Mouse (Mus musculus): ENCODE data around the gene Gucy2d.
A peak's percentile ranks its signal among the peaks of the same experiment; 100 is the strongest.

Gene Gucy2d

GRCm38 (mm10) chr7:98490328-98490727, 50.1 kb downstream of the Gucy2d start:
- no peak for DNase-seq (ENCODE audit: low spot score)

- no peak for DNase-seq (ENCODE audit: low spot score)
Observed at GRCm38 (mm10) chr7:98490911-98491310, 50.7 kb downstream of the Gucy2d start.

GRCm38 (mm10) chr7:98491451-98492200, 51.4 kb downstream of the Gucy2d start:
- peak; percentile 21 for DNase-seq (ENCODE audit: low spot score)

GRCm38 (mm10) chr7:98492331-98492730, 52.1 kb downstream of the Gucy2d start:
- DNase-seq (ENCODE audit: low spot score): no peak

GRCm38 (mm10) chr7:98493307-98493706, 53.1 kb downstream of the Gucy2d start:
- no peak for DNase-seq (ENCODE audit: low spot score)

- DNase-seq (ENCODE audit: low spot score): no peak
Observed at GRCm38 (mm10) chr7:98493901-98494480, 53.8 kb downstream of the Gucy2d start.

GRCm38 (mm10) chr7:98495591-98495990, 55.4 kb downstream of the Gucy2d start:
- no peak for DNase-seq (ENCODE audit: low spot score)

- DNase-seq (ENCODE audit: low spot score): no peak
Observed at GRCm38 (mm10) chr7:98497451-98497850, 57.2 kb downstream of the Gucy2d start.

GRCm38 (mm10) chr7:98498101-98498500, 57.9 kb downstream of the Gucy2d start:
- no peak for DNase-seq (ENCODE audit: low spot score)

- no peak for DNase-seq (ENCODE audit: low spot score)
Observed at GRCm38 (mm10) chr7:98498656-98499560, 58.7 kb downstream of the Gucy2d start.

GRCm38 (mm10) chr7:98499561-98500292, 59.5 kb downstream of the Gucy2d start:
- DNase-seq (ENCODE audit: low spot score): no peak

GRCm38 (mm10) chr7:98500470-98500869, 60.3 kb downstream of the Gucy2d start:
- DNase-seq (ENCODE audit: low spot score): no peak

GRCm38 (mm10) chr7:98501078-98501477, 60.9 kb downstream of the Gucy2d start:
- DNase-seq (ENCODE audit: low spot score): no peak

- DNase-seq (ENCODE audit: low spot score): no peak
Observed at GRCm38 (mm10) chr7:98502921-98503320, 62.7 kb downstream of the Gucy2d start.

GRCm38 (mm10) chr7:98503951-98504647, 63.9 kb downstream of the Gucy2d start:
- DNase-seq (ENCODE audit: low spot score): no peak

- no peak for DNase-seq (ENCODE audit: low spot score)
Observed at GRCm38 (mm10) chr7:98504726-98505314, 64.6 kb downstream of the Gucy2d start.

GRCm38 (mm10) chr7:98505664-98506063, 65.4 kb downstream of the Gucy2d start:
- no peak for DNase-seq (ENCODE audit: low spot score)

GRCm38 (mm10) chr7:98510961-98511958, 71.0 kb downstream of the Gucy2d start:
- no peak for DNase-seq (ENCODE audit: low spot score)

GRCm38 (mm10) chr7:98513251-98513650, 73.0 kb downstream of the Gucy2d start:
- DNase-seq (ENCODE audit: low spot score): no peak

GRCm38 (mm10) chr7:98522576-98522975, 82.4 kb downstream of the Gucy2d start:
- DNase-seq (ENCODE audit: low spot score): no peak

All from T-cell, adult 2 months (primary cell).